Mouse (Mus musculus): Measurements from ENCODE around the gene Mbtps1.

Mbtps1 gene

GRCm38 (mm10) chr8:119557821-119558602 lies 523 bp downstream of the Mbtps1 start:
- DNase-seq (ENCODE audit: low spot score in 2 of 2): no peak

GRCm38 (mm10) chr8:119557132-119557531 lies 1.4 kb downstream of the Mbtps1 start:
- no peak for DNase-seq (ENCODE audit: low spot score in 2 of 2)

- no peak for DNase-seq (ENCODE audit: low spot score in 2 of 2)
Measured at GRCm38 (mm10) chr8:119555861-119556260, 2.7 kb downstream of the Mbtps1 start.

- DNase-seq (ENCODE audit: low spot score in 2 of 2): no peak
Measured at GRCm38 (mm10) chr8:119552967-119553366, 5.6 kb downstream of the Mbtps1 start.

- DNase-seq (ENCODE audit: low spot score in 2 of 2): no peak
Measured at GRCm38 (mm10) chr8:119548560-119549113, 9.9 kb downstream of the Mbtps1 start.

- no peak for DNase-seq (ENCODE audit: low spot score in 2 of 2)
Measured at GRCm38 (mm10) chr8:119547019-119547691, 11.4 kb downstream of the Mbtps1 start.

GRCm38 (mm10) chr8:119545791-119546190 lies 12.7 kb downstream of the Mbtps1 start:
- no peak for DNase-seq (ENCODE audit: low spot score in 2 of 2)

GRCm38 (mm10) chr8:119545180-119545579 lies 13.4 kb downstream of the Mbtps1 start:
- no peak for DNase-seq (ENCODE audit: low spot score in 2 of 2)

- DNase-seq (ENCODE audit: low spot score in 2 of 2): no peak
Measured at GRCm38 (mm10) chr8:119544606-119545005, 13.9 kb downstream of the Mbtps1 start.

GRCm38 (mm10) chr8:119531973-119532372 lies 26.6 kb downstream of the Mbtps1 start:
- DNase-seq (ENCODE audit: low spot score in 2 of 2): peak; percentile 36 to 44

GRCm38 (mm10) chr8:119531397-119531796 lies 27.1 kb downstream of the Mbtps1 start:
- no peak for DNase-seq (ENCODE audit: low spot score in 2 of 2)

- no peak for DNase-seq (ENCODE audit: low spot score in 2 of 2)
Measured at GRCm38 (mm10) chr8:119530937-119531336, 27.6 kb downstream of the Mbtps1 start.

GRCm38 (mm10) chr8:119528762-119529161 lies 29.8 kb downstream of the Mbtps1 start:
- no peak for DNase-seq (ENCODE audit: low spot score in 2 of 2)

GRCm38 (mm10) chr8:119520102-119520501 lies 38.4 kb downstream of the Mbtps1 start:
- no peak for DNase-seq (ENCODE audit: low spot score in 2 of 2)

- DNase-seq (ENCODE audit: low spot score in 2 of 2): no peak
Measured at GRCm38 (mm10) chr8:119516674-119517073, 41.9 kb downstream of the Mbtps1 start.

- DNase-seq (ENCODE audit: low spot score in 2 of 2): no peak
Measured at GRCm38 (mm10) chr8:119515767-119516166, 42.8 kb downstream of the Mbtps1 start.

GRCm38 (mm10) chr8:119514940-119515339 lies 43.6 kb downstream of the Mbtps1 start:
- no peak for DNase-seq (ENCODE audit: low spot score in 2 of 2)

GRCm38 (mm10) chr8:119513405-119513804 lies 45.1 kb downstream of the Mbtps1 start:
- no peak for DNase-seq (ENCODE audit: low spot score in 2 of 2)

GRCm38 (mm10) chr8:119511722-119512121 lies 46.8 kb downstream of the Mbtps1 start:
- no peak for DNase-seq (ENCODE audit: low spot score in 2 of 2)

GRCm38 (mm10) chr8:119510471-119510870 lies 48.1 kb downstream of the Mbtps1 start:
- no peak for DNase-seq (ENCODE audit: low spot score in 2 of 2)

GRCm38 (mm10) chr8:119506106-119506505 lies 52.4 kb downstream of the Mbtps1 start:
- no peak for DNase-seq (ENCODE audit: low spot score in 2 of 2)

- no peak for DNase-seq (ENCODE audit: low spot score in 2 of 2)
Measured at GRCm38 (mm10) chr8:119505488-119505887, 53.0 kb downstream of the Mbtps1 start.

All from frontal cortex, postnatal 14 days (tissue).